In genomic region chr9:113707481-113708360, GRCm38 (mm10) we compare ENCODE assay signal across 8 mouse cellular contexts. TPM values are rescaled to one million over a fixed set of nuclear protein-coding genes. Genes with fewer than 3 reads are reported as not detected.
DNase-seq lines count a peak whose midpoint lies in the region; ATAC-seq lines count a peak whose summit lies in the region.

Gene Pdcd6ip, minus strand, starts transcription at chr9:113708259.

- peak; percentile 47 for ATAC-seq in megakaryocyte progenitor cell, adult 5-6 weeks (replicated peaks; ENCODE audit: poor library complexity)

- DNase-seq in adipocyte (ENCODE audit: low spot score) = peak; percentile 85
- peak; percentile 90 for DNase-seq in embryo, embryonic 10 days (ENCODE audit: low spot score)
- peak; percentile 95 for DNase-seq in gastrocnemius, postnatal 10 days
- peak; percentile 94 for DNase-seq in induced T-regulatory cell, adult 2 months (ENCODE audit: low read depth)
- DNase-seq in left cerebral cortex, adult 9 months (ENCODE audit: low spot score in 2 of 2) = peak; percentile 70 to 89
- peak; percentile 95 for DNase-seq in right cerebral cortex, postnatal 14 days
- peak; percentile 88 to 90 for DNase-seq in urinary bladder, postnatal 36 days (ENCODE audit: low spot score in 2 of 2)

RNA-seq across cellular contexts. Expression of gene Pdcd6ip, which starts in this region (rescaled TPM):
- 10 to 100 TPM; 50.2 to 59.3 TPM for total RNA-seq in gastrocnemius, postnatal 10 days (2021)
- total RNA-seq in megakaryocyte progenitor cell, adult 5-6 weeks (2015) = 114 and 122 TPM in 2 replicates
- total RNA-seq in megakaryocyte progenitor cell, adult 5-6 weeks (2017) = 42.8 and 54.2 TPM in 2 replicates

Comparison
In these comparisons a context has a peak if more than half of its experiments do, and no peak if none do; other contexts are left out.
1. Peak in every context shown above with its lines: DNase-seq and ATAC-seq.